In the genomic region with DNA sequence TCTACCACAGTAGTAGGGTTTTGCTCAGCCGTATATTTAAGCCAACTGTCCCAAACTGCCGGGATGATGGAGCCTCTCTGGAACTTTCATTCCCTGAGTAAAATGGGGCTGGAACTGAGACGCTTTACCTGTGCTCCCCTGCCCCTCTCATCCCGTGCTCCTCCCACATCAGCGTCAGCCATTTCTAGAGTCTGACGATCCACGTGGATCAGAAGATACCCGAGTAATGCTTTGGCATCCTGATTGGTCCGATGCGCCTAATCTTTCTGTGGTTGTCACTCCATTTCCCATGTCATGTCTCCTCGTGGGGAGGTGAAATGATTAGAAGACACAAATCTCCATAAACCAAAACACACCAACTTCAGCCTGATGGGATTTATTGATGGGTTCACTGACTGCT, we compare ENCODE assay signal across 19 mouse cellular contexts. TPM values are rescaled to one million over a fixed set of nuclear protein-coding genes. Genes with fewer than 3 reads are reported as not detected.
A peak's percentile ranks its signal among the peaks of the same experiment; 100 is the strongest.
DNase-seq lines count a peak whose midpoint lies in the region; TF ChIP-seq lines count a peak whose summit lies in the region.
"Had no signal": no experiment of that assay in that cellular context is flagged by ENCODE, and none has a peak within 500 bp of the region (broad histone marks: within the 10 kb centered on the region; RNA-seq: fewer than 3 reads in every experiment).

No protein-coding gene starts in this region.

- DNase-seq in spleen, adult 2 months (ENCODE audit: low read depth in 1 of 2, low spot score in 2 of 2) = no peak
- DNase-seq in spleen, adult 12 weeks (ENCODE audit: low spot score) = no peak
- DNase-seq in induced T-regulatory cell, adult 2 months (ENCODE audit: low read depth) = peak; percentile 68
- DNase-seq in left cerebral cortex, adult 9 months (ENCODE audit: low spot score in 2 of 2) = no peak
- DNase-seq in gastrocnemius, adult 8-10 months (ENCODE audit: low spot score in 2 of 2) = no peak
- DNase-seq: adrenal gland, postnatal 10 days; adrenal gland, postnatal 25 days; cerebellum, adult 11 months; cerebellum, adult 18-20 months; cerebellum, adult 8-10 months; cerebellum, adult 9-11 months; cerebellum, postnatal 14 days; forebrain, postnatal 0 days had no signal

- peaks cover 13% of the 10 kb centered on the region for H3K36me3 ChIP-seq in spleen, adult 2 months (ENCODE audit: control insufficient read depth, insufficient read depth, low read length)
- H3K36me3 ChIP-seq: embryonic facial prominence, embryonic 10.5 days; embryonic facial prominence, embryonic 12.5 days; forebrain, embryonic 15.5 days; G1E had no signal

- 85% methylated on average over 11 of the region's 11 CpGs for WGBS in spleen, adult 2 months

- TF ChIP-seq CTCF in spleen, adult 2 months (IDR thresholded peaks at IDR 0.05; ENCODE audit: extremely low read depth, insufficient read depth, insufficient read length, insufficient replicate concordance) = no peak

- no peak overlapping the region for H3K4me3 ChIP-seq in spleen, adult 2 months (ENCODE audit: extremely low read depth, insufficient read depth, insufficient read length)
- H3K4me3 ChIP-seq: embryonic facial prominence, embryonic 10.5 days; embryonic facial prominence, embryonic 12.5 days; forebrain, embryonic 13.5 days; forebrain, embryonic 15.5 days had no signal

- peaks cover 32% of the 10 kb centered on the region; the same call in 1 of the 2 replicates for H3K4me1 ChIP-seq in spleen, adult 2 months (ENCODE audit: control insufficient read depth, insufficient read depth, insufficient read length)
- H3K4me1 ChIP-seq: forebrain, embryonic 15.5 days had no signal

- peak overlapping the region; percentile 15; the same call in 1 of the 2 replicates for H3K27ac ChIP-seq in spleen, adult 2 months (ENCODE audit: insufficient read depth, low read length)
- H3K27ac ChIP-seq: embryonic facial prominence, embryonic 10.5 days; embryonic facial prominence, embryonic 12.5 days; forebrain, embryonic 13.5 days; forebrain, embryonic 15.5 days had no signal

- TF ChIP-seq POLR2A in spleen, adult 2 months (IDR thresholded peaks at IDR 0.05; ENCODE audit: low read depth, low read length) = no peak

- no peaks in the 10 kb centered on the region for H3K27me3 ChIP-seq in spleen, adult 2 months (ENCODE audit: control insufficient read depth, insufficient read depth, low read length)
- H3K27me3 ChIP-seq: embryonic facial prominence, embryonic 12.5 days; forebrain, embryonic 13.5 days; forebrain, embryonic 15.5 days had no signal

RNA-seq across cellular contexts. Expression of gene Grb7, which starts 28.8 kb away (rescaled TPM):
- 1.1 and 1.2 TPM in 2 replicates for polyA plus RNA-seq in spleen, adult 2 months (2012; rRNA removed)
- under 1 TPM in 2 of 4 experiments, not detected in 2; 0.11 to 0.29 TPM for total RNA-seq in gastrocnemius, adult 8-10 months (2022)
- total RNA-seq: adrenal gland, postnatal 25 days; G1E had no signal
- polyA plus RNA-seq: C2C12, G1E had no signal

RNA-seq across cellular contexts. Expression of gene Mien1, which starts 36.2 kb away (rescaled TPM):
- polyA plus RNA-seq in spleen, adult 2 months (2012; rRNA removed) = 37.1 and 37.8 TPM in 2 replicates
- total RNA-seq in gastrocnemius, adult 8-10 months (2022) = 10 to 100 TPM; 34.5 to 41.7 (median 37.7) TPM
